Mouse (Mus musculus) activated CD4-positive, CD25-positive, alpha-beta regulatory T cell, adult 4 months (primary cell): ENCODE measurements around the gene Btaf1. TPM values are rescaled to one million over a fixed set of nuclear protein-coding genes. Genes with fewer than 3 reads are reported as not detected.
A peak's percentile ranks its signal among the peaks of the same experiment; 100 is the strongest.

Experiments
- ATAC-seq: one replicate; pipeline ENCODE4 v1.8.0; 2017
- polyA plus RNA-seq, 2 experiments: library from polyadenylated mRNA; unstranded; fragments of 100-300 nt; shearing (Covaris generic); gene quantifications; one replicate each; pipeline ENCODE4 v1.2.1; 2017

Btaf1 gene
- 1 to 10 TPM; 8.2 to 9.1 TPM for polyA plus RNA-seq

DNA sequence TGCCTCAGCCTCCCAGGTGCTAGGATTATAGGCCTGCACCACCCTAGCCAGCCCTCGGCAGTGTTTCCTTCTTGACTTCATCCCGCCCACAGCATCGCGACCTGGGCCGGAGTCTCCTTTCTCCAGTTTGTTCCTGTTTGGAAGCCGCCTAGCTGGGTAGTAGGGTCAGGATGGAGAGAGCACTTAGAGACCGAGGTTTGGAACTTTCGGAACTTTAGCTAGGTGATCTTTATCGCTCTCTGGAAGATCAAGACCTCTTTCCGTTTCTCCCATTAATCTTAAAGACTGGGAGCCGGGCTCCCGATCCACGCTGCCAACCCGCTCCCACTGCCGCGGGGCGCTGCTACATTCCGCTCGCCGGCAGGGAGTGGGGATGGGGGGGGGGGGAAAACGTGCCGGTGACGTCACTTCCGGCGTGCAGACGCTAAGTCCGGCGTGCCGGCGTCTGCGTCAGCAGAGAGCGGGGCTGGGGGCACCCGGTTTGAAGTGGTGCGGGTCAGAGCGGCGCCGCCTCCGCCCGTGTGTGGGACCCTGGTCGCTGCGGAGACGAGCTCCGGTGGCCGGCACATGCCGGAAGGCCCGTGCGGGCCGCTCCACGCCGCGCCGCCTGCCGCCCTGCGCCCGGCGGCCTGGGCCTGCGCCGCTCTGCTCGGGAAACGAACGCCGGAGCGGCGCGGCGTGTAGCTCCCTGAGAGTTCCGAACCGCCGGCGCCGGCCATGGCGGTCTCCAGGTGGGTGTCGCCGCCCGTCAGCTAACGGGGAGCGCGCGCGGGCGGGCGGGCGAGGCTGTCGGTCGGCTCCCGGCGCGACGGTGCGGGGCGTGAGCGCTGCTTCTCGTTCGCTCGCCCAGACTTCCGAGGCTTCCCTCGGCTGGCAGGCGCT, at the start of gene Btaf1:
TSS of gene Btaf1 (plus strand) at position 409 of the 882 bp plus-strand sequence.
- ATAC-seq, result peak; percentile 79

DNA sequence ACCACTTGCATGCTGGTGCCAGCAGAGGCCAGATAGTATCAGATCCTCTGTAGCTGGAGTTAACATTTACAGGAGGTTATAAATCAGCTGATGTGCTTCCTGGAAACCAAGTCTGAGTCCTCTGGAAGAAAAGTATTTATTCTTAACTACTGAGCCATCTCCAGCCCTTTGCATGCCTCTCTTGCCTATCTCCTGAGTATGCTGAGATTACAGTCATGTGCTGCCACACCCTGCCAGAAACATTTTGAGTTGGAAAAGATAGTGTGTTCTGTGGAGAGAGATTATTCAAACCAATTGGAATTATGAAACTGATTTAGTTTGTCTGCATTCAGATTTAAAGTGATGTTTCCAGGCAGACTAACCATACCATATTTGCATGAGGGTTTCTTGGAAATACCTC, 48.5 kb upstream of the Btaf1 start:
- no peak for ATAC-seq

DNA sequence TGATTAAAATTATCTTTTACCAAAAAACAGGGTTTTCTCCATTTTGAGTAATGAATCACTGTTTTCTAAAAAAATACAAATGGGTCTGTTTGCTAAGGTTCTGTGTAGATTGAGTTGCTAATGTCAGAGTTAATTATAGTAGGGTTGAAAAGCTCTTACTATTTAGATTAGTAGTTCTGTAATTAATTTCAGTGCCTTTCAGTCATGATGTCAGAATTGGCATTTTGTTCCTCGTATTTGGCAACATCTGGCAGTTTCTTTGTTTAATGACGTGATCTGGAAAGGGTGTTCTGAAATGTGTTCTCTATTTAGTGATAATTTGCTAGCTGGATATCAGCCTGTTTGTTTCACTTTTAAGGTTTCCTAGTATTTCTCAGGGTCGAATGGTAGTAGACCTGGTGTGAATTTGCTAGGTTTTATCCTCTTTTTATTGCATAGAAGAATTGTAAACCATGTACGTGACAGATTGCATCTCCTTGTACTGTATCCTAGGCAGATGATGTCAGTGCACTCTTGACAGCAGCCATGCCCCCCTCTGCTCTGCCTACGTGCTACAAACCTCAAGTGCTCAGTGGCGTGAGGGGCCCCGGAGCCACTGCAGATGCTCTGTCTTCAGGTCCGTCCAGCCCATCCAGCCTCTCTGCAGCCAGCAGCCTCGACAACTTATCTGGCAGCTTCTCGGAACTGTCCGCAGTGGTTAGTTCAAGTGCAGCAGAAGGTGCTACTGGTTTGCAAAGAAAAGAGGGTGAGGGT, 47.0 kb upstream of the Btaf1 start:
- no peak for ATAC-seq

DNA sequence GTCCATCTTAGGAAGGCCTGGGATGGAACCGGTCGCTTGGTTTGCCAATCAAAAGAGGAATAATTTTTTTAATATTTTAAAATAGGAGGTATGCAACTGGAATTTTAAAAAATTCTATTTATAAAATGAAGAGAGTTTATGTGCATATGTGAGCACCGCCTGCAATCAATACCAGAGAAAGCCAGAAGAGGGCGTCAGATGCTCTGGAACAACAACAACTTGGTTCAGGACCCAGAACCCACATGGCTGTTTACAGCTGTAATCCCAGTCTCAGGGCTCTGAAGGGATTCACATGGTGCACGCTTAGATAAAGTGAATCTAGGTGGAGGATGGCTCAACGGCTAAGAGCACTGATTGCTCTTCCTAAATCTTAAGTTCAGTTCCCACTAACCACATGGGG, 42.8 kb upstream of the Btaf1 start:
- ATAC-seq, result no peak

DNA sequence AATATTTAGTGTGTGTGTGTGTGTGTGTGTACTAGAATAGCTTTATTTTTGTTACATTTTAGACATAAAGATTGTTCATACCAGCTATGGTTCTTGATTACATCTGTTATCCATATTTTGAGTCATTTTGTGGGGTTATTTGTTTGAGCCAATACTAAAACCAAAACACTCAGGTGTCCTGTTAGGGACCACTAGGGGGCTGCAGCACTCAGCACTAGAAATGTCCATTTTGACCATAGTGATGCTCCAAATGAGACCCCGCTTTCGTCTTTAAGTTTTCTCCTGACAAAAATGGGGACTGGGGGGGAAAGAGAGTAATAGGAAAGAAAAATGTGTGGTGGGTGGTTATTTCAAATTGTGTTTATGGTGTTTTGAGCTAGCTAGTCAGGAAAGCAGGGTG, 39.6 kb upstream of the Btaf1 start:
- ATAC-seq, result no peak

DNA sequence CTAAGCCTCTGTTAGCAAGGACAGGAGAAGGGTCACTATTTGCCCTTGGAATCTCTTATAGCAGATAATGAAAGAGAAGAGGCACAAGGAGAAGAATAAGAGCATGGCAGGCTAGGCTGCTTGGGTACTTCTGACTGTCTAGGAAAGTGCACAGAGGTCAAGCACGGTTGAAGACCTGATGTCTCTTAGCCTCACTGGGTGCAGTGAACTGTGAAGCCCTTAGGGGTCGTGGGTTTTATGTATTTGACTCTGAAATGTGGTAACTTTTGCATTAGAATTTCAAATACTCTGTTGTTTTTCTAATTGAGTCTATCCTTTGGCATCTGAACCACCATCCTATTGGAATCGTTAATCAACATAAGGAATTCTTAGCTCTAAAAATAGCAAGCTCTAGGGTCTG, 38.2 kb upstream of the Btaf1 start:
- ATAC-seq, result no peak

DNA sequence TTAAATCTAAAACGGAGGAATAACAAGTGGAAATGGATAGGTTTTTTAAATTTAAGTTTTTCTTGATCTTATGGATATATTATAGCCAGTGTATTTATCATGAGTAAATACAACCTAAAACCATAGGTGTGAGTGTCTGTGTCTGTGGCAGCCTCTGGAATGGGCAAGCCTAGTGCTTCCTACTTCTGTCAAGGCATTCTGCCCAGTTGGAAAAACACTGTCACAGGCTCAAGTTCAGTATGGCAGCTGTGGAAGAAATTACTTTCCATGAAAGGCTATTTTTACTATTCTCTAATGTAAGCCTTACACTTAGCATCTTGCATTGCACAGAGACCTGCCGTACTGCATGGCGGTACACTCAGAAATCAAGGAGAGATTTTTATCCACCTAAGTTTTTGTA, 34.1 kb upstream of the Btaf1 start:
- no peak for ATAC-seq

DNA sequence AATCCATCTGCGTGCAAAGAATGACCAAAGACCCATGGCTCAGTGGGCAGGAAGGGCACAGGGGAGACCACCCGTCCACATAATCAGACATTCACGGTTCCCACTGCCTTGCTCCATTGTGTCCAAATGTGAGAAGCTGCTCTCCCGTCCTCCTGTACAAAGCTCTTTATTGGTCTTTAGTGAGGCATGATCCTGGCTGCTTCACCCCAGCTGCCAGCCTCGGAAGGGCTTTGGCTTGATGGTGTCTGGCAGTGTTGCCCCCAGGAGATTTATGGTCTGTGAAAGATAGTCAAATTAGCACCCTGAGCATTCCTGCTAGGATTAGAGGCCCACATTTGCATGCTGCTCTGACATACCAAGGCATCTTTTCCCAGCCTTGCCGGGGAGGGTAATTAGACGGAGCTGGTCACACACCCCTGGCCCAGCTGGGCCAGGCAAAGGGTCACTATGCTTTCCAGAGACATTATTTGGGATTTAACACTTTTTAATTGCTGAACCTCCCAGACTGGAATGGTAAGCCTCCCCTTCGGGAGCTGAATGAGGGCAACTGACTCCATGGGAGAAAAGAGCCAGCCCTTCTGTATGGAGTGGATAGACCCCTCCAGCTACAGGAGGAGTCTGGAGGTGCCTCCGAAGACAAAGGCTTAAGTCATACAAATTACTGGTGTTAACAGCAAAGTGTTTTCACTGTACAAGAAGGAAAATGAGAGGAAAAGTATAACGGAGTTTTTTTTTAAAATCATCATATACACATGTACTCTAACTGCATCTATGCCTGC, 28.9 kb upstream of the Btaf1 start:
- ATAC-seq, result no peak

DNA sequence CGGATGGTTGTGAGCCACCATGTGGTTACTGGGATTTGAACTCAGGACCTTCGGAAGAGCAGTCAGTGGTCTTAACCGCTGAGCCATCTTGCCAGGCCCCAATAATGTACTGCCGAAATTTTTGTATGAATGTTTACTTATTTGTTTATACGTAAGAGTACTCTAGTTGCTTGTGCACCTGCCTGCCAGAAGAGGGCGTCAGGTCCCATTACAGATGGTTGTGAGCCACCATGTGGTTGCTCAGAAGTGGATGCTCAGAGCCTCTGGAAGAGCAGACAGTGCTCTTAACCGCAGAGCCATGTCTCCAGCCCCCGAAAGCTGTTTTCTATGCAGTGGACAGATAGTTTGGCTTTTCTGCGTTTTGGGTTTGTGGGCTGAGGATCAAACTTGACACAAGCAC, 28.1 kb upstream of the Btaf1 start:
- ATAC-seq, result no peak

DNA sequence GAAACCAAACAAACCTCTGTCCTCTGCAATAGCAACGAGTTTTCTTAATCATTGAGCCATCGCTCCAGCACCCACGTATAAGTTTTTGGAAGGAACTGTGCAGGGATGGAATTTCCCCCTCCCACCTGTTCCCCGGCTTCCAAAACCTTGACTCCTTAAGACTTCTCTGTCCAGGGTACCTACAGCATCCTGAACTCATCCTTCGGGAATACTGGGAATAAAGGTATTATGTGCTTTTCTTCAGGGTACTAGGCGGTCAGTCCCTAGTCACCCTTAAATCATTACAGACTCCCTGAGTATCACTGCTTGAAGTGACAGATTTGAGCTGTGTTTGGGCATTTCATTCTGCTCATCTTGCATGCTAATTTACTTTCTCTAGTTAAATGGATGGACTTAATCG, 22.5 kb upstream of the Btaf1 start:
- no peak for ATAC-seq

DNA sequence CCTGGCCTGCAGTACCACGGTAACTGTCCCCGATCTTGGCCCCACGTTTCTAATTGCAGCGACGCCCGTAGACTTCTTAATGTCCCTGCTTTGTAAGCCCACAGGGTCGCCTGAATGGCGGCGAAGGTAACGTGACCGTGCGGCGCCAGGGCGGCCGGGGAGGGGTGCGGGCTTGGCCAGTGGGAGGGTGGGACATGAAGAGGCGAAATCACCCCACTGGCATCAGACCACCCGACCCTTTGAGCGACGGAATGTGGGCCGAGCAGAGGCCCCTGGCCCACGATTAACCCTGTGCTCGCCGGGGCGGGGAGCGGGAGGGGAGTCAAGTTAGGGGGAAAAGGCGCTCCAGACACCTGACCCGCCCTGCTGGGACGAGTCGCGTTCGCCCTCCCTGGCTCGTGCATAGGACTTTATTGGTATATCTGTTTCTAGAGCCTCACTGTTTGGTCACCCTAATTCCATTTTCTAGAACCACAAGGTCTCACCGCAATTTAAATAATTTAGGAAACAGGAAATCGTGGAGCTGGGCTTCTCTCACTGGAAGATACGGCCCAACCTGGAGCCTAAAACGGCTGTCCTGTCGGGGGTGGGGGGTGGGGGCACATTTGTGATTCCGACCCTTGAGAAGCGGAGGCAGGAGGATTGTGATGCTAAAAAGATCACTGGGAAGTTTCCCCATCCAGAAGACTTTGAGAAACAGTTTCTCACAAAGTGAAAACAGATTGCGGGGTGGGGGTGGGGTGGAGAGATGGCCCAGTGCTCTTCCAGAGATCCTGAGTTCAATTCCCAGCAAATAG, 21.5 kb upstream of the Btaf1 start:
- ATAC-seq, result no peak

DNA sequence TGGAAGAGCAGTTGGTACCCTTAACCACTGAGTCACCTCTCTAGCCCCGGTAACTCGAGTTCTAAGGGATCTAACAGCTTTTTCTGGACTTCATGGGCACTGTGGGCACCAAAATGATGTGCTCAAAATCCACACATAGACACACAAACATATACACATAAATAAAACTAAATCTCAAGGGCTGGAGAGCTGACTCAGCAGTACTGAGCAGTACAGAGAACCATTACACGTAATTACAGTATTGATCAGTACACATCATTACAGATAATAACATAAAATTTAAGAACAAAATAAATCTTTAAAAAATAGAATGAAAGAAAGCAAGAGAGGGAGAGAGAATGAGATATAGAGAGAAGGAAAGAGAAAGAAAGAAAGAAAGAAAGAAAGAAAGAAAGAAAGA, 16.7 kb upstream of the Btaf1 start:
- ATAC-seq, result no peak

DNA sequence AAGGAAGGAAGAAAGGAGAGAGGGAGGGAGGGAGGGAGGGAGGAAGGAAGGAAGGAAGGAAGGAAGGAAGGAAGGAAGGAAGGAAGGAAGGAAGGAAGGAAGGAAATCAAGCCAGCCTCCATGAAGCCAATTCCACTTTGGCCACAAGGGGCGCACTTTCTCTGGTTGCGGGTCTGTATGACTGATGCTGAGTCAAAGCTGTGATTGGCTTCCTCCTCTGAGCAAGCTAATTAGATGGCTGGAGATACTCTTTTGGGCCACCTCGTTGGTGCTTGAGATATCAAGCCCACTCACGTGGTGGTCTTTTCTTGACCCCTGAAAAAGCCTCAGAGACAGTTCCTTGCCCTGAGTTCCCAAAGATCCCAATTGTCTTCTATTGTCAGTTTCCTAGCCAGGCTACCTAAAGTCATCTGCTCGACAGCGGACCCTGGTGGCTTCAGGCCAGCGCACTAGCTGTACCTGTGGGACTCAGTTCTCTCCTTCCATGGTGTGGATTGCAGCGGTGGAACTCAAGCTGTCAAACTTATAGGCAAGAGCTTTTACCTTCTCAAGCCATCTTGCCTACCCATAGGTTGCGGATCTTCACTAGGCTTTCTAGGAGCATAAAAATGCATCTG, 16.1 kb upstream of the Btaf1 start:
- peak; percentile 59 for ATAC-seq

DNA sequence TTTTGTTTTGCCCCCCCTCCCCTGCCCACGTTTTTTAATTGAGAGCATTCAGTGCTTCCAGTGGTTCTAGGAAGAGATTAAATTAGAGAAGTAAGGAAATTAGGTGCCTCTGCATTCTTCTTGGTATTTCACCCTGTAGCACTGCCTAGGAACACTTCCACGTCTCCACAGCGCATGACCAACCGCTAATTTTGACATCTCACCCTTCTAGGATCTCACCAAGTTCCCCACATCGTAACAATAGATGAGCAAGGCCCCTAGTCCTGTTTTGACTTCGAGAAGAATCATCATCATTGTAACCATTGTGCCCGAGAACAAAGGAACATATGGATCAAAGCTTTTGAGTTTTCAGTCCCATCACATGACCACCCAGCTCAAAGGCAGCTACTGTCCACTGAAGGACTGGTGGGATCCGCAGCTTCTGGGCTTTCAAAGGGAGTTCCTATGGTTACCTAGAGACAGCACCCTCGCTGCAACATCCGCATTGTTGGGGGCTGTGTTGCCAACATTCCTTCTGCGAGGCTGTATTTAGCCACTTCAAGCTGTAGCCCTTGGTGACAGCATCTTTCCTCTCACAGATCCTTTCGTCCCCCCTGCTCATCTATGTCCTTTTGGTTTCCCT, 15.3 kb upstream of the Btaf1 start:
- ATAC-seq, result no peak

DNA sequence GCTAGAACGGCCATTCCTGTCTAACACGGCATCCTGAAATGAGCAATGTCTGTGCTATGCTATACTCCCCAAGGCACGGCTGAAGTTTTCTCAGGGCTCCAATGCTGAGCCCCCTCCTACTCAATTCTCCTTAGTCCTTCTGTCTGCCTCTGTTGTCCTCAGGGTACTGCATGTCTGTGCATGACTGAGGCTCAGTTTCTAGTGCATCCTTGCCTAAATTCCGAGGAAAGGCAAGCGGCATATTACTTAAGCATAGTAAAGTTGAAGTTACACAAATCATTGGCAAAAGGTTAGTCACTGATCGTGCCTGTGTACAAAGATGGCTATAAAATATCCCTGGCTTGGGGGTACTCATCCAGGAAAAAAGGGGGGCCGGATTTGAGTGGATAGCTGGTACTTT, 12.8 kb upstream of the Btaf1 start:
- no peak for ATAC-seq

DNA sequence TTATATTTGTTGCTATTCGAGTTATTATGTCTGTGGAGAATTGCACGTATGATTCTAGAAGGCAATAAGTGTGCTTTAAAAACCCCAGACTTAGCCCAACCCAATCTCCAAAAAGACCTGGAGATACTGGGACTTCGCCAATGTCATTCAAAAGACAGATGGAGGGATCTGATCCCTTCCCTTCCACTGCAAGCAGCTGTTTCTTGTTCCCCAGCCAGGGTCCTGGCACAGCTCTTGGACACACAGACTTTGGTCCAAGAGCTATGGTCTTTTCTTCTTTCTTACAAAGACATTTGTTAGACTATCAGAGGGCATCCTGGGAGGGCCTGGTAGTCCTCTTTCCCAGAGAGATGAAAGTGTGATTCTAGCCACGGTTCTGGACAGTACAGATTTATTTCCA, 9.7 kb upstream of the Btaf1 start:
- ATAC-seq, result no peak

DNA sequence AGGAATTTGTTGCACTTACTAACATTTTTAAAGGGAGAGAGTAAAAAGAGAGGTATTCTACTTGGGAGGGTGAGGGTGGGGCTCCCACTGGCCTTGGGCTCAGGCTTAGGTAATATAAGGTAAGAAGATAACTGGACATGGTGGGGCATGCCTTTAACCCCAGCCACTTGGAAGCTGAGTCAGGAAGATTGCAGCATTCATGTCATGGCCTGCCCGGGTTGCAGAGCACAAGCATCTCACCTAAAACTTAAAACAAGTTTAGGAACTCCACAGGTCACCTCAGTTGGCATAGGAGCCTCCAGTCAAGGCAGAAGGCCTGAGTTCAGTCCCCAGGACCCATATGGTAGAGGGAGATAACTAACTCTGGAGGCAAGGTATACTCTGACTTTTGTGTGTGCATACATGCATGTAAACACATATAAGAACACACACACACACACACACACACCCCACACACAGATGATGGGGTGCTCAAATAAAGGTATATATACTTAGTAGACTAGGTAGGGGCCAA, 8.9 kb upstream of the Btaf1 start:
- ATAC-seq, result no peak

DNA sequence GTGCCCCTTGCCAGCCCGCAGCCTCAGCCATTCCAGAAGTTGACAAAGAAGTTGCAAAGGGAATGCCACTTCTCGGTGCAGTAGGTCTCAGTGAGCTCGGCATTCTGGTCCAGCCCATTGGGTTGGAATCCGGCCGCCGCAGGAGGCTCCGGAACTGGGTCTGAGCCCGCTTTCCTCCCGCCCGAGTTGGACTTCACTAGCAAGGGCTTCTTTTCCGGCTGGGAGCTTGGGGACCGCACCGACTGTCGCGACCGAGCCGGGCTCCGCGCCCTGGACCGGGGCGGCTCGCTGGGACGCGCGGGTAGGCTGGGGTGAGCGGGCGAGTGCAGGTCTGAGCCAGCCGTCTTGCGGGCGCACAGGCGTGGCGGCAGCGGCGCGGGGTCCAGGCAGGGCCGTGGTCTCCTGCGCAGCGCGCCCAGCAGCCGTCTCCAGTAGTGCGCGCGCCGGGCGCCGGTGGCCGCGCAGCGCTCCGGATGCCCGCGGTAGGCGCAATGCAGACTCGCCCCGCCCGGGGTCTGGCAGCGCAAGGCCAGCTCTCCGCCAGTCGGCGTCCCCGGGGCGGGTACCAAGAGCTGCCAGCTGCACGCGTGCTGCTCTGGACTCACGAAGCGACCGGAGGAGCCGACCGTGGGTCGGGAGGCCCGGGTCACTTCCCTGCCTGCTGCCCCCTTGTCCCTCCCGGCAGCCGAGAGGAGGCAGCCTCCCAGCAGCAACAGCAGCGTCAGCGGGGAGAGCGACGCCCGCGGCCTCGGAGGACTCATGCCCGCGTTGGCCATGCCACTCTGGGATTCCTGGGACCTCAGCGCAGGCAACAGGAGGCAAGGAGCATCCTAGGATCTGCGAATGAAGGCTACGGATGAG, 7.2 kb upstream of the Btaf1 start:
- ATAC-seq, result peak; percentile 62

DNA sequence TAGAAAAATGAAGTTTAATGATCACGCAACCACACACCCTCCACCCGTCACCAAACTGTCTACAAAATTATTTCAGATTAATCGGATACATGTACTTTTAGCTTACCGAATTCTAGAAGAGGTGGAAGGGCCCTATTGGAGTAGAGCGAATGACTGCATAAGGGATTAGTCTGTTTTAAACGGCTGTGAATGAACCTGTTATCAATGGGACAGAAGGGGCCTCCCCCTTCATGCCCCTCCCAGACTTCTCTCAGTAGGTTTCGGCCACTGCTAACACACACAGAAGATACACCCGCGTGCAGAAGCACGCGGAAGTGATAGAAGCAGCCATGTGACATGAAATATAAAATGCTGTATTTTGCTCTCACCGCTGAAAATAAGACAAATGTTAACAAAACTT, 6.4 kb upstream of the Btaf1 start, which contains the start of gene Fgfbp3:
TSS of gene Fgfbp3 (minus strand) at position 150 of the 400 bp plus-strand sequence.
- peak; percentile 41 for ATAC-seq

DNA sequence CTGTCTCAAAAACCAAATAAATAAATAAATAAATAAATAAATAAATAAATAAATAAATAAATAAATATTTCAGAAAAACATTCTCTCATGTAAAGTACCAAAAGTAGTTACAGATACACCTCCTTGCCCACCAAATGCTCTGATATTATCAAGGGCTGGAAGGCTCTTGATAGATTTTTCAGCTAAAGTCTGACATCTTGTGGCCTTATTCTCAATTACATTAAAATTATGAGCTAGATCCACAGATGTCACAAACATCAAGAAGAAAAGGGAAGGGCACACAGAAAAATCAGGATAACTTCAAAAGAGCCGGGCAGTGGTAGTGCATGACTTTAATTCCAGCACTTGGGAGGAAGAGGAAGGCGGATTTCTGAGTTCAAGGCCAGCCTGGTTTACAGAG, 3.9 kb upstream of the Btaf1 start:
- no peak for ATAC-seq
